Mouse (Mus musculus) layer of hippocampus, postnatal 14 days (tissue): ENCODE measurements around the gene Gm20716. TPM values are rescaled to one million over a fixed set of nuclear protein-coding genes. Genes with fewer than 3 reads are reported as not detected.

Experiments
- DNase-seq, 2 experiments: peaks; one replicate each; pipeline ENCODE4 v3.0.0; 2021 to 2022; ENCODE audit warnings: low spot score in 2 of 2, mixed read lengths in 1 of 2
- long read RNA-seq, 2 experiments: library from polyadenylated mRNA; stranded (forward); transcript quantifications; one replicate each; pipeline ENCODE4 v2.0.0; 2021
- total RNA-seq, 2 experiments: library from RNA; stranded (reverse); gene quantifications; 2 replicates each; pipeline ENCODE4 v1.2.3; 2021

The Gm20716 gene
- total RNA-seq = 10 to 100 TPM; 25.6 to 29.5 TPM
- long read RNA-seq, experiment 1, partial matches to known transcripts = 0 of 13 reads
- long read RNA-seq, experiment 1, other reads (novel, unspliced or antisense) = 13 of 13 reads
- long read RNA-seq, experiment 2, partial matches to known transcripts = 0 of 10 reads
- long read RNA-seq, experiment 2, other reads (novel, unspliced or antisense) = 10 of 10 reads

DNA sequence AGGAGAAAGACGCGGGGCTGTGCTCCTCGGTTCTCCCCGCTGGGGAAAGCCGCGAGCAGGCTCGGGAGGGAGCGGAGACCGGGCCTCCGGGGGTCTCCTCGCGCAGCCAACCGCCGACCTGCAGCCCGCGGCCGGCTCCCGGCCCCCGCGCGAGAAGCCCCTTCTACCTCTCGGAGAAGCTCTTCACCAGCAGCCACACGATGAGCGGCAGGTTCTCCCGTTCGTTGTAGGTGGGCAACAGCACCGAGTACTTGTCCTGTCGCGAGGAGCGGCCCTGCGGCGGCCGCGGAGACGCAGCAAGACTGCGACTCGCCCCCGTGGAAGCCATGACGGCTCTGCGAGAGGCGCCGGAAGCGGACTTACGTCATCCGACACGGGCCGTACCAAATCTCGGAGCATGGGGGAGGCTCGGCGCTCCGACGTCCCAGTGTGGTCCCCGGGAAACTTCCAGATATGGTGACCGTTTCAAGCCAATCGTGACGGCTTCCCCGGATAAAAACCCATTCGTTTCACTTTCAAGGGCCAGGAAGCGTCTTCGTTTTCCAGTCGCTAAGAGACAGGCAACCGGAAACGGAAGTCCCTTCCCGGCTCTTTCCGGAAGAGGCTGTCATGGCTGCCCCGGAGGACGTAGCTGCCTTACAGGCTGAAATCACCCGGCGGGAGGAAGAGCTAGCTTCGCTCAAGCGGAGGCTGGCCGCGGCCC lies at the start of gene Gm20716, which contains the start of the genes Dpm1 and Mocs3:
TSS of gene Gm20716 (minus strand) at position 339 of the 703 bp plus-strand sequence.
TSS of gene Dpm1 (minus strand) at position 566 of the 703 bp plus-strand sequence.
TSS of gene Mocs3 (plus strand) at position 597 of the 703 bp plus-strand sequence.
- DNase-seq = peak; percentile 91 to 95

DNA sequence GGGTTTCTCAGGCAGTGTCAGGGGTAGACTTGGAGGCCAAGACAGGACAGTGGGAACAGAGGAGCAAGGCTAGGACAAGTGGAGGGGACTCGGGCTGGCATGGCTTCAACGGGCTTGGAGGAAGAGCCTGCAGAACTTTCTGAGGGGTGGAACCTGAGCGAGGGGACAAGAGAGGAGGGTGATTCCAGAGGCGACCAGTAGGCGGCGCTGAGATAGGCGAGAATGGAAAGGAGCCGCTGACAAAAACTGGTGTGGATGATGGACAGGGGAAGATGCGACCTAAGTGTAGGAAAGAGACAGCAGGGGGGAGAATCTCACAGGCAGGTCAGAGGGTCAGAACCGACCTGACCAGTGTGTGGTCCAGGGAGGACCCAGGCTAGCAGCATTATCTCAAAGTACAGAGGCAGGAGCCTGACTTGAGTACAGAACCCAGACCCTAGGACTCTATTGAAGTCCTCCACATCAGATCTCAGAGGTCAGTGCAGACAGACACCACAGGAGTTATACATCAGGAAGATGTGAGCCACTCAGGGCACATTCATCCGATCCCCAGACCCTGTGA lies 44.3 kb upstream of the Gm20716 start:
- DNase-seq = peak; percentile 70

DNA sequence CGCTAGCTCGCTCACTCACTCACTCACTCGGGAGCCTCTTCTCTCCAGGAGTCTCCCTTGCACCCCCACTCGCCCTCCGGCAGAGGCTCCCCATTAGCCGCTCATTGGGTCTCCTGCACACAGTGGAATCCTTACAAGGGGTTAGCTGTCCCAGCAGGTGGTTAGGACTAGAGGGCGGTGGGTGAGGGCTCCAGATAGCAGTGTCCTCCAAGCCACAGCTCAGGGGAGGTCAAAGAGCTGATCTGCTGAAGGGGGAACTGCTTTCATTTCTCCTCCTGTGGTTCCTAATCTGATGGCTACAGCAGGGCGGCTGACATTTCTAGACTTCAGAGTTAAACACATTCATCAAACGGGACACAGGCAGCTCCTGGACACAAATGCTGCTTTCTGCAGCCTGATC lies 43.2 kb upstream of the Gm20716 start:
- peak in 1 of 2 experiments; percentile 12 for DNase-seq

GRCm38 (mm10) chr2:168268033-168268432 lies 37.9 kb upstream of the Gm20716 start:
- DNase-seq = no peak

GRCm38 (mm10) chr2:168260900-168261299 lies 30.7 kb upstream of the Gm20716 start:
- peak; percentile 46 to 49 for DNase-seq

DNA sequence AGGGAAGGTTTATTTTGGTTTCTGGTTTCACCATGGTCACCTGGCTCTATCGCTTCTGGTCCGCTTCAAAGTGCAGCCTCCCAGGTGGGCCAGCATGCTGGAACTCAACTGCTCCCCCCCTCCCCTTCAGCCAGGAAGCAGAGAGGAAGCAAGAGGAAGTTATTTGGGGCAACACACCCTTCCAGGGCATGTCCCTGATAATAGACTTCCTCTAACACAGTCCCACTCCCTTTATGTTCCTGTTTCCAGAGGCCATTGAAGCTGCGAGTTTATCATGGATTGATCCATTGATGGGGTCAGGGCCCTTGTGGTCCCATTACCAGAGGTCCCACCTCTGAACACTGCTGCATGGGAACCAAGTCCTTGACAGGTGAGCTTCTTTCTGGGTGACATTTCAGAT lies 30.0 kb upstream of the Gm20716 start:
- no peak for DNase-seq

- no peak for DNase-seq
These were observed 28.9 kb upstream of the Gm20716 start for GRCm38 (mm10) chr2:168259046-168259445.

- DNase-seq = no peak
These were observed 27.0 kb upstream of the Gm20716 start for GRCm38 (mm10) chr2:168257188-168257587.

- DNase-seq = no peak
These were observed 26.3 kb upstream of the Gm20716 start for GRCm38 (mm10) chr2:168256506-168256905.

- DNase-seq = no peak
These were observed 23.7 kb upstream of the Gm20716 start for GRCm38 (mm10) chr2:168253822-168254221.

DNA sequence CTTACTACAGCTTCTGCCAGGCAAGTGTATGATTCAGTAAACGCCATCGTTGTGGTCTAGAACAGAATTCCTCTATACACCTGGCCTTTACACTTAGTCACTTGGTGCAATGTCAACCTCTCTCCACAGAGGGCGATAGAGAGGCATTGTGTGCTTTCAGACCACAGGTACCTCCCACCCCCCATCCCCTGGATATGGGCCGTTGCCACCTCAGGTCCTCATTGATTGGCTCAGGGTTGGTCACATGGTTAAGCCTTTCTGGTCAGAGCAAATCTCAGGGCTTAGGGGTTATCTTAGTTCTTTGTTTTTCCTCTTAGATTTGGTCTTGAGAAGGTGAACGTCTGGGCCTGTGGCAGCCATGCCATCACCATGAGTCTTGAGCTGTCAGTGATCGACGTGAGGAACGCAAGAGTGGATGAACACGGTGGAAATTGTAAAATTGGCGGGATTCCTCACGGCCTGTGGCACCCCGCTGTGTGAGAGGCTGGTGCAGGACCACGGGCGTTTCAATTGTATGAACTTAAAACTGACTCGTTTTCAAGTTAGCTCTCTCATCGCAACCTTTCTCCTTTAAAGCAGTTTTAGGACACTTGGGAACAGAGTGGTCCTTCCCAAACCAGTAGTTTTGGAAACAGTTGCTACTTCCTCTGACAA lies 22.6 kb upstream of the Gm20716 start:
- DNase-seq = no peak

- DNase-seq = peak; percentile 86 to 90
These were observed 20.1 kb upstream of the Gm20716 start for GRCm38 (mm10) chr2:168250270-168250669.

GRCm38 (mm10) chr2:168248856-168249245 lies 18.7 kb upstream of the Gm20716 start:
- peak; percentile 29 to 40 for DNase-seq

GRCm38 (mm10) chr2:168248167-168248855 lies 18.1 kb upstream of the Gm20716 start:
- peak; percentile 17 to 40 for DNase-seq

GRCm38 (mm10) chr2:168245571-168245970 lies 15.4 kb upstream of the Gm20716 start:
- DNase-seq = no peak

- DNase-seq = no peak
These were observed 13.1 kb upstream of the Gm20716 start for GRCm38 (mm10) chr2:168243278-168243677.

DNA sequence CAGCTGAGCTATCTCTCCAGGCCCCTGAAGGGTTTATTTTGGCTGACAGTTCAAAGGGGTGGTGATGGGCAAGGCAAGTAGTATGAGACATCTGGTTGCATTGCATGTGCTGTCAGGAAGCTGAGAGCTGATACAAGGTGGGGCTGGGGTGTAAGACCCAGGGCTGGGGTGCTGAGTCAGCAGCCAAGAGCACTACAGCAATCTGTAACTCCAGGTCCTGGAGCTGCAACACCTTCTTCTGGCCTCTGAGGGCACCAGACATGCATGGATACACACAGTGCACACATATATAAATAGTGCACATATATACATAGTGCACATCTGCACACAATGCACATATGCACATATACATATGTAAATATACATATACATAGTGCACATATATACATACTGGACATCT lies 12.7 kb upstream of the Gm20716 start:
- no peak for DNase-seq

DNA sequence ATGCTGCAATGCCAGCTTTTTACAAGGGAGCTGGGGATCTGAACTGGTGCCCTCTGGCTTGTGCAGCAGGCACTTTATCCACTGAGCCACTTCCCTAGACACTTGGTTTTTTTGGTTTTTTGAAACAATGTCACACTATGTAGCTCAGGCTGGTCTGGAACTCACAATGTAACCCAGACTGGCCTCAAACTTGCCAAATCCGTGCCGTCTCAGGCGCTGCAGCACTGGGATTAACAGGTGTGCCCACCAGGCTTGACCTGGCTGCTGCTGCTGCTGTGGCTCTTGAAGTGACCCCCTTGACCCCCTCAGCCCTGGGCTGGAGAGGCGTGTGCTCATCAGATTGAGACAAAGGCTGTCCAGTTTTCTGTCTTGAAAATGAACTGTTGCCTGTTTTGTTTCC lies 8.2 kb upstream of the Gm20716 start:
- DNase-seq = no peak

DNA sequence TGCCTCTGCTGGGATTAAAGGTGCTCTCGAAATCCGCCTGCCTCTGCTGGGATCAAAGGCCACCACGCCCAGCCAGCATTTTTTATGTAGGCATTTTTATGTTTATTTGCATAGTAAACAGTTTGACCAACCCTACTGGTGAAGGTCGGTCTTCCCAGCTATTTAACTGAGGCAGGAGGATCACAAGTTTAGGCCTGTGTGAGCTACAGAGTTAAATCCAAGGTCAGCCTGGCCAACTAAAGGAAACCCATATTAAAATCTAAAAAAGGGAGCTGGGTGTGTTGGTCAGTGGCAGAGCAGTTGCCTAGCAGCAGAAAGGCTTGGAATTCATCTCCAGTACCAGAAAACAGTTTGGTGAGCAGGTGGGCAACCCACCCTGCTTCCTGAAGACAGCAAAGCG lies 3.1 kb upstream of the Gm20716 start:
- DNase-seq = no peak

- no peak for DNase-seq
These were observed 1.3 kb upstream of the Gm20716 start for GRCm38 (mm10) chr2:168231471-168231829.

DNA sequence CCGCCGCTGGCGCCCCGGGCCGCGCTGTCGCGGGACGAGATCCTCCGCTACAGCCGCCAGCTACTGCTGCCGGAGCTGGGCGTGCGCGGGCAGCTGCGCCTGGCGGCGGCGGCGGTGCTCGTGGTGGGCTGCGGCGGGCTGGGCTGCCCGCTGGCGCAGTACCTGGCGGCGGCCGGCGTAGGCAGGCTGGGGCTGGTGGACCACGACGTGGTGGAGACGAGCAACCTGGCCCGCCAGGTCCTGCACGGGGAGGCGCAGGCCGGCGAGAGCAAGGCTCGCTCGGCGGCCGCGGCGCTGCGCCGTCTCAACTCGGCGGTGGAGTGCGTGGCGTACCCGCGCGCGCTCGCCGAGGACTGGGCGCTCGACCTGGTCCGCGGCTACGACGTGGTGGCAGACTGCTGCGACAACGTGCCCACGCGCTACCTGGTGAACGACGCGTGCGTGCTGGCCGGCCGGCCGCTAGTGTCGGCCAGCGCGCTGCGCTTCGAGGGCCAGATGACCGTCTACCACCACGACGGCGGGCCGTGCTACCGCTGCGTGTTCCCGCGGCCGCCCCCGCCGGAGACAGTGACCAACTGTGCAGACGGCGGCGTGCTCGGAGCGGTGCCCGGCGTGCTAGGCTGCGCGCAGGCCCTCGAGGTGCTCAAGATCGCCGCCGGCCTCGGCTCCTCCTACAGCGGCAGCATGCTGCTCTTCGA lies 758 bp upstream of the Gm20716 start:
- DNase-seq = no peak
